Mouse (Mus musculus) bone marrow macrophage, adult 2 months (primary cell): Measurements from ENCODE around the gene Umad1.

ENCODE experiments used
- CTCF ChIP-seq: IDR thresholded peaks from 2 replicates; pipeline ENCODE4 v1.5.1; 2012; ENCODE audit warnings: low read depth, mild to moderate bottlenecking, low read length, moderate library complexity
- POLR2A ChIP-seq: IDR thresholded peaks from 2 replicates; pipeline ENCODE4 v1.6.1; 2012; ENCODE audit warnings: mild to moderate bottlenecking, low read depth, low read length, borderline replicate concordance

- no peak for TF ChIP-seq CTCF
- no peak for TF ChIP-seq POLR2A
Measured at GRCm38 (mm10) chr6:8472915-8473314, 213.8 kb downstream of the Umad1 start.
